Mouse (Mus musculus) lung, adult 2 months (tissue): Measurements from ENCODE around the gene Rab26. TPM values are rescaled to one million over a fixed set of nuclear protein-coding genes. Genes with fewer than 3 reads are reported as not detected.
A peak's percentile ranks its signal among the peaks of the same experiment; 100 is the strongest.

ENCODE experiments used
- DNase-seq: peaks from one replicate; pipeline ENCODE4 v3.0.0; 2022
- H3K4me1 ChIP-seq: fragments of 200-500 bp; 2 replicates; pipeline ENCODE4 v1.6.1; 2011; ENCODE audit warnings: low read length; ENCODE audit not compliant: control insufficient read depth, insufficient read depth
- H3K4me3 ChIP-seq: fragments of 200-500 bp; replicated peaks from 2 replicates; pipeline ENCODE3; 2011; ENCODE audit warnings: low read depth, mild to moderate bottlenecking, control low read depth, low read length; ENCODE audit errors: extremely low read depth
- CTCF ChIP-seq: fragments of 200-500 bp; IDR thresholded peaks from 2 replicates; pipeline ENCODE4 v1.5.1; 2011; ENCODE audit warnings: mild to moderate bottlenecking, low read length, control low read depth; ENCODE audit not compliant: insufficient read depth
- POLR2A ChIP-seq: fragments of 200-500 bp; IDR thresholded peaks from 2 replicates; pipeline ENCODE4 v1.6.1; 2011; ENCODE audit warnings: low read depth, mild to moderate bottlenecking, control low read depth, low read length, borderline replicate concordance; ENCODE audit errors: extremely low read depth
- WGBS: fragments of 180-500 bp; shearing (Covaris S2); methylation state at CpG from one replicate; pipeline ENCODE4 v1.1.7; 2018; 5-methylcytosine and 5-hydroxymethylcytosine counted together
- polyA plus RNA-seq: library from polyadenylated mRNA; depleted of rRNA; stranded (reverse); fragments of >200 nt; gene quantifications from 2 replicates; pipeline ENCODE4 v1.2.3, GENCODE M21; 2012

Rab26 gene
- polyA plus RNA-seq, 1 experiment: 1.1 TPM

- TF ChIP-seq CTCF (no peak), POLR2A (no peak)
- WGBS: 59% methylated on average over 1 of the region's 1 CpGs
Measured at GRCm38 (mm10) chr17:24496026-24496425, 38.0 kb downstream of the Rab26 start.

GRCm38 (mm10) chr17:24495443-24495842 lies 38.6 kb downstream of the Rab26 start:
- DNase-seq: no peak
- no peaks in the 10 kb centered on the region for H3K4me1 ChIP-seq
- TF ChIP-seq POLR2A: no peak
- TF ChIP-seq CTCF: no peak
- 78% methylated on average over 3 of the region's 3 CpGs for WGBS
- no peak overlapping the region for H3K4me3 ChIP-seq

More at GRCm38 (mm10) chr17:24496026-24496425, 38.0 kb downstream of the Rab26 start:
- DNase-seq: no peak
- H3K4me3 ChIP-seq: no peak overlapping the region
- H3K4me1 ChIP-seq: no peaks in the 10 kb centered on the region

GRCm38 (mm10) chr17:24494627-24495335 lies 39.2 kb downstream of the Rab26 start:
- H3K4me1 ChIP-seq: no peaks in the 10 kb centered on the region
- TF ChIP-seq CTCF: peak; percentile 64
- no peak for TF ChIP-seq POLR2A
- WGBS: 34% methylated on average over 2 of the region's 2 CpGs
- H3K4me3 ChIP-seq: no peak overlapping the region
- DNase-seq: peak; percentile 29

GRCm38 (mm10) chr17:24490399-24490798 lies 43.6 kb downstream of the Rab26 start:
- 90% methylated on average over 4 of the region's 4 CpGs for WGBS
- TF ChIP-seq CTCF: no peak
- TF ChIP-seq POLR2A: no peak
- Histone ChIP-seq H3K4me3 (no peak overlapping the region), H3K4me1 (no peaks in the 10 kb centered on the region)
- no peak for DNase-seq

GRCm38 (mm10) chr17:24489265-24490030 lies 44.6 kb downstream of the Rab26 start:
- no peak overlapping the region for H3K4me3 ChIP-seq
- TF ChIP-seq CTCF (no peak), POLR2A (no peak)
- no peak for DNase-seq
- no peaks in the 10 kb centered on the region for H3K4me1 ChIP-seq
- WGBS: 43% methylated on average over 19 of the region's 19 CpGs

DNA sequence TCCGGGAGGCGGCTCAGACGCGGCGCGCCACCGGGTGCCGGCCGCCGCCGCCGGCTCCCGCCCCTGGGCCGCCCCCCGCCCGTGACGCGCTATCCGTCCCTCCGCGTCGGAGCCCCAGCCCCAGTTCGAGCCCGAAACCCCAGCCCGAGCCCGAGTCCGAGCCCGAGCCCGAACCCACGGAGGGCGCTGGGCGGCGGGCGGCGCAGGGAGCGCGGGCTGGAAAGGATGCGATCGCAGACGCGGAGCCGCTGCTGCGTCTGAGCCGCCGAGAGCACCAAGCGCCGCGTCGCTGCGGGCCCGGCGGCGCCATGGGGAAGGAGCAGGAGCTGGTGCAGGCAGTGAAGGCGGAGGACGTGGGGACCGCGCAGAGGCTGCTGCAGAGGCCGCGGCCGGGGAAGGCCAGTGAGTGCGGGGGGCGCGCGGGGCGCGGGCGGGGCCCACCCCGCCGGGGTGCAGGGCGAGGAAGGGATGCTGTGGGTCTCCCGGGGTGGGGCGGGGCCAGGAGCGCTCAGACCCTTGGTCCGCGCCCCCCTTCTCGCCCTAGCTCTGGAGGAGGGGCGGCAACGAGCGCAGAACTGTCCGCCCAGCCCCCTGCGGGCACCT lies 45.2 kb downstream of the Rab26 start:
- Histone ChIP-seq H3K4me3 (peak overlapping the region; percentile 56), H3K4me1 (no peaks in the 10 kb centered on the region)
- no peak for TF ChIP-seq POLR2A
- no peak for TF ChIP-seq CTCF
- under 1% methylated on average over 71 of the region's 81 CpGs for WGBS
- peak; percentile 21 for DNase-seq

DNA sequence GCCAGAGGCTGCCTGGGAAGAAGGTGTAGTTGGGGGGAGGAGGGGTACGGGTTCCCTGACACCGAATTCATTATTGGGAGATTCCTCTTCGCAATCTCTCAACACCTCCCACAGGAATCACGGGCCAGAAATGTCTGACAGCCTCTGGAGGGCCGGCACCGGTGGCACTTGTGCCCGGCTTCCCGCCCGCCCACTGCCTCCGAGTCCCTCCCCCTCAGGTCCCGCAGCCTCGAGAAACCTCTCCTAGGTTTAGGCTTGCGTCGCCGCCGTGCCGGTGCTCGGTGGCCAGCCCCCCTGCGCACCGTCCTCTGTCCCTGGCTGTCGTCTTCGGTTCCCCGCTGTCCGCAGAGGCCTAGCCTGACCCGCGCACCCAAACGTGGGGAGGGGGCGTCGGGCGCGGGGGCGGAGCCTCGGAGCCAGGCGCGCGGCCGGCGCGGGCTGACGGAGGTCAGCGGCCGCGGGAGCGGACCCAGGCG lies 45.8 kb downstream of the Rab26 start, which contains the start of gene Caskin1:
Gene Caskin1, plus strand, starts transcription at position 416 of the 476 bp plus-strand sequence.
- 2% methylated on average over 45 of the region's 45 CpGs for WGBS
- H3K4me1 ChIP-seq: no peaks in the 10 kb centered on the region
- H3K4me3 ChIP-seq: peak within 1 kb of the TSS; percentile 56
- no peak for TF ChIP-seq POLR2A
- TF ChIP-seq CTCF: no peak
- peak; percentile 22 for DNase-seq

- TF ChIP-seq CTCF (no peak), POLR2A (no peak)
- Histone ChIP-seq H3K4me3 (no peak overlapping the region), H3K4me1 (no peaks in the 10 kb centered on the region)
- no peak for DNase-seq
- WGBS: 54% methylated on average over 11 of the region's 11 CpGs
Measured at GRCm38 (mm10) chr17:24485090-24485860, 48.7 kb downstream of the Rab26 start.

DNA sequence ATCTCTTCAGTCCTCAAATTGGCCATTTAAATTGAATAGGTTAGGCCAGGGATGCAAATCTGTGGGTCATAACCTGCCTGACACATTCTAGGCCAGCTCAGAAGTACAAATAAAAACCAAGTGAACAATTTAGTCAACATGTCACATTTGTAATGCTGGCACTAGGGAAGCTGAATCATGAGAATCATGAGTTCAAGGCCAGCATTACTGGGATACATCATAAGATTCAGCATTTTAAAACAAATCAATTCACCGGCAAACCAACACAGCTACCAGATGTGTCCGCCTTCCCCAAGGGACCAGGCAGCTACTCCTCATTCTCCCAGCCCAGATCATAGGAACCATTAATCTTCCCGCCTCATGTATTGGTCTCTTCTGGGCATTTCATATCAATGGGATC lies 50.5 kb downstream of the Rab26 start:
- TF ChIP-seq POLR2A (no peak), CTCF (no peak)

More for the DNA sequence above, 50.5 kb downstream of the Rab26 start:
- DNase-seq: no peak
- no peak overlapping the region for H3K4me3 ChIP-seq
- H3K4me1 ChIP-seq: no peaks in the 10 kb centered on the region
- 92% methylated on average over 3 of the region's 3 CpGs for WGBS
